Mouse (Mus musculus) ZHBTc4 (cell line): ENCODE results near the gene Serpinb2.

ENCODE experiments used
- DNase-seq: peaks from one replicate; pipeline ENCODE4 v3.0.0-alpha.2; 2011; ENCODE audit warnings: low read depth, low spot score

Gene Serpinb2

DNA sequence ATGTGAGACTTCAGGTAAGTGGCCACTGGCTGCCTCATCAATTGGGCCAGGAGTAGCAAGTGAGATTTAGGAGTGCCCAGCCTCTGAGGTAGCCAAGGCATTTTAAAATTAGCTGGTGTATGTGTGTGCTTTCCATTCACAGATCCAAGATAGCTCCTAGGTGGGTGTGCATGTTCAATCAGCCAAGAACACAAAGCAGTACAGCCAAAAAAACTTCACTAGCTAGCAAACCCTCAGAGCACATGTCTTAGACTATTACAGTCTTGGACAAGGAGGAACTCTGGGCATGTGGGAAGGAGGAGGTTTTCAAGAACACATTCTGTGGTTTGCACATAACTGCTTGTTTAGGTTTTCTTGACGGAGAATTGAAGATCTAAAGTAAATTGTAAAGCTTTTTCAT, 70.0 kb downstream of the Serpinb2 start:
- DNase-seq, result no peak

DNA sequence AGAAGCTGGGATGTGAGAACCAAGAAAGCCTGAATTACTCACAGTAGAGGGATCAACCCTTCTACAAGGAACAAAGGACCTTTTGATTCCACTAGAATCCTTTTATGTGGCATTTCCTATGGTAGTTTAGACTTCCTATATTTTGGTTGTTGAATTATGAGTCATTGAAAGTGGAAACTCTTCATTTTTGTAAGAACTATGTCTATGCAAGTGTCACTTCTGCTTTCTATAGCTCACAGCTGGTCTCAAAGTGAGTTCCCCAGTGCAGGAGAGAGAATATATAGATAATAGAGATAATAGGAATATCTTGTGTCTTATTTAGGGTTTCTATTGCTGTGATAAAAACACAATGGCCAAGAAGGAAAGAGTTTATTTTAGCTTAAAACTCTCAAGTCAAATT, 71.7 kb downstream of the Serpinb2 start:
- DNase-seq, result no peak

DNA sequence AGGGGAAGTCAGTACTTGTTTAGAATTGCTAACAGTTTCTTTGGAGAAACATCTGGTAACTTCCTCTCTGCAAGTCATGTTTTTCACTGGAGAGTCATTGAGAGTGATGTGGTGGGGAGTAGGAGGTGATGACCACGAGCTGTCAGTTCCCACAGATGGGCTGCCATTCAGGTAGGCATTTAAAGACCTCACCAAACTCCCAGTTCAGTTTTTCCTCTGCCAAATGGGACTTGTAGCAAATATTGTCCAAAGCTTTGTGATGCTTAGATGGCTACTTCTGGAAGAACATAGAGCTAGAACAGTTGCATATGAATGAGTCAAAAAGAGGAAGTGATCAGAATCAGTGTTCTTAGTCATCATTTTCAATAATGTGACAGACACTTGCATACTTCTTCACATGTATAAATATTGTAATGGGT, 72.7 kb downstream of the Serpinb2 start:
- no peak for DNase-seq

DNA sequence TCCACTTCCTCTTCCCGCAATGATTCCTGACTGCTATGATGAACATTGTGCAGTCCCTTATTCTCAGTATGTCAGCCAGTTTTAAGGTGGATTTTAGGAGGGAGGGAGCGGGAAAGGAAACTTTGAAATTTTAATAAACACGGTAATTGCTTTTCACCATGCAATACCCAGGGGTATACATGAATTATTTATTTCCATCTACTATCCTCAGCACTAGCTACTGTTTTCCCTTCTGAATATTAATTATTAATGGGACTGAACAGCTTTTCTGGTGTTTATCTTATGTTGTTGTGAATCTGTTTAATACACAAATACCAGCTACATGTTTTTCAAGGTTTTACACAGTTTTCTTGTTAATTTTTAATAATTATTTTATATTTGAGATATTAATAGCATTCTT, 73.7 kb downstream of the Serpinb2 start:
- no peak for DNase-seq
